Mouse (Mus musculus) bone marrow, adult 2 months (tissue): ENCODE results near the gene Pfdn2. TPM values are rescaled to one million over a fixed set of nuclear protein-coding genes. Genes with fewer than 3 reads are reported as not detected.
A peak's percentile ranks its signal among the peaks of the same experiment; 100 is the strongest.
"Not testable (repeated sequence)": the region's sequence is repeated elsewhere in the genome, so short reads cannot be mapped to it uniquely, and the experiment has no call there.

ENCODE experiments used
- H3K27ac ChIP-seq: fragments of 200-500 bp; 2 replicates; pipeline ENCODE4 v1.5.1; 2012; ENCODE audit warnings: low read depth, mild to moderate bottlenecking, control low read depth, inconsistent platforms, low read length; ENCODE audit not compliant: control insufficient read depth, poor library complexity, insufficient read depth
- H3K4me1 ChIP-seq: fragments of 200-500 bp; 2 replicates; pipeline ENCODE4 v1.6.1; 2011; ENCODE audit warnings: low read length; ENCODE audit not compliant: control insufficient read depth, insufficient read depth
- H3K4me3 ChIP-seq: fragments of 200-500 bp; replicated peaks from 2 replicates; pipeline ENCODE3; 2011; ENCODE audit warnings: mild to moderate bottlenecking, low read depth, low read length, control low read depth; ENCODE audit not compliant: control insufficient read depth
- CTCF ChIP-seq: fragments of 200-500 bp; IDR thresholded peaks from 2 replicates; pipeline ENCODE4 v1.5.1; 2011; ENCODE audit warnings: low read length, control low read depth; ENCODE audit not compliant: control insufficient read depth, insufficient read depth
- POLR2A ChIP-seq: fragments of 200-500 bp; IDR thresholded peaks from 2 replicates; pipeline ENCODE4 v1.6.1; 2011; ENCODE audit warnings: low read depth, mild to moderate bottlenecking, control low read depth, low read length, borderline replicate concordance; ENCODE audit not compliant: control insufficient read depth
- WGBS: fragments of 180-500 bp; shearing (Covaris S2); methylation state at CpG from one replicate; pipeline ENCODE4 v1.1.7; 2018; 5-methylcytosine and 5-hydroxymethylcytosine counted together
- polyA plus RNA-seq: library from polyadenylated mRNA; stranded (reverse); fragments of >200 nt; gene quantifications from 2 replicates; pipeline ENCODE4 v1.2.4, GENCODE M21; 2011; ENCODE audit warnings: low replicate concordance; ENCODE audit not compliant: missing spikeins, insufficient read depth, insufficient read length

Gene Pfdn2
- 73.2 and 94.4 TPM in 2 replicates for polyA plus RNA-seq

DNA sequence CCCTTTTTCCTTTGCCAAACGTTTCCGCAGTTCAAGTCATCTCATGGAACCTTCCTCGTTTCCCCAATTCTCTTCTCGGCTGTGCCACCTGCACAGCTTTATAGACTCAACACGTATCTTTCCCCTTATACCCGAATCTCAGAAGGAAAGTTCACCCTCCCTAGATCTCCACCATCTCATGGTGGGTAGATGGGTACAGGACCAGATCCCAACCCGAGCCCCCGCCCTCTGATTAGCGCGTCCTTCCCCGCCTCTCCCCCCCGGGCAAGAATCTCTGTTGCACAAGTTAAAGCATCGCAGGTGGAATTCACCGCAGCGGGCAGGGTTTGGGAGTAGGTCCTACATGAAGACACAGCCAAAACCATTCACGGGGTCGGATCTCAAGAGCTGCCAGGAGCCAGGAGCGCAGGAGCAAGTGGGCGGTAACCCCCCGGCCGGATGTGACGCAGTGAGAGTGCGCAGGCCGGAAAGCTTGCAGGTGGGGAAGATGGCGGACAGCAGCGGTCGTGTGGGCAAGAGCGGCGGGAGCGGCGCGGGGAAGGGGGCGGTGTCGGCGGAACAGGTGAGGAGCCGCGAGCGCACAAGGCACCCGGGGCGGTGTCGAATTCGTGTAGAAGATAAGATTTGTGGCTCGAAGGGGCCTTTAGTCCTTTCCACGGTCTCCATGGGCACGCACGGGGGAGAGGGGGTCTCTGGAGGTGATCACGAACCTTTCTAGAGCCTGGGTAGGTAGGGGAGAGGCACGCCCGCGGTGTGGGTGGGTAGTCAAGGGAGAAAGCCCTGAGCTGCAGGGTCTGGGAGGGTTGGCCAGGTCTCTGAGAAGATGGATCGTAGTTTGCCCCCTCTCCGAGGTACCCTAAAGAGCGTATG, at the start of gene Pfdn2, which contains the start of gene Nit1:
TSS of gene Pfdn2 (plus strand) at position 446 of the 870 bp plus-strand sequence.
TSS of gene Nit1 (minus strand) at position 422 of the 870 bp plus-strand sequence.
- no peak for TF ChIP-seq CTCF
- peak; percentile 90 for TF ChIP-seq POLR2A
- H3K4me1 ChIP-seq = no peaks in the 10 kb centered on the region; the same call in 1 of the 2 replicates
- H3K4me3 ChIP-seq = peak within 1 kb of the TSS; percentile 80
- WGBS = under 1% methylated on average over 53 of the region's 53 CpGs
- peak within 1 kb of the TSS; percentile 33; the same call in 1 of the 2 replicates for H3K27ac ChIP-seq

DNA sequence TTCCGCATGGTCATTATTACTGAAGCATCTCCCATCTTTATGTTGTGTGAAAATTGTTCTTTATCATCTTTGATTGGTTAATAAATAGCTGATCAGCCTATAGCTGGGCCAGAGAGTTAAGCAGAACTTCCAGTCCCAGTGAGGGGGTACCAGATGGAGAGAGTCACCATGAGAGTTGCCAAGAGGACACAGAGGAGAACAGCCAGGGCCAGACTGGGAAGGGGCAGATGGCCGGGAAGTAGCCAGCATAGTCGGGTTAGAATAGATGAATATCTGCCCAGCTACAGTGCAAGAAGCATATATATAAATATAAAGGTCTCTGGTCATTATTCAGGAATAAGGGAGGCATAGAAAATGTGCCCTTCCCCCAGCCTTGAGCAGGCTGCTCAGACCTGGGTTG, 47.2 kb upstream of the Pfdn2 start:
- Histone ChIP-seq H3K27ac (no peak overlapping the region), H3K4me1 (peaks cover 1% of the 10 kb centered on the region; the same call in 1 of the 2 replicates), H3K4me3 (no peak overlapping the region)
- TF ChIP-seq POLR2A = no peak
- no peak for TF ChIP-seq CTCF
- 82% methylated on average over 3 of the region's 3 CpGs for WGBS

DNA sequence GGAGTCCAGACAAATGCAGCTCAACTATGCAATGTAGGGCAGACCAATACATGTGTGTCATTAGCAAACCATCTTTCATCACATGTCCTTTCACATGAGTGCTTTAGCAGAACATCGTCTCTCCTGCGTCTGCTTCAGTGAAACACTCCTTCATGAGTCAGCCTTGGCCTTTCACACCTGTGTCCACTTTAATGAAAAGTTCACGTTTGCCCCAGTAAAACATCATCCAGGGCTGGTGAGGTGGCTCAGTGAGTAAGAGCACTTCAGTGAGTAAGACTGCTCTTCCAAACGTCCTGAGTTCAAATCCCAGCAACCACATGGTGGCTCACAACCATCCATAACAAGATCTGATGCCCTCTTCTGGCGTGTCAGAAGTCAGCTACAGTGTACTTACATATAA, 39.3 kb upstream of the Pfdn2 start:
- H3K4me1 ChIP-seq, H3K27ac ChIP-seq: not testable (repeated sequence)
- 69% methylated on average over 5 of the region's 5 CpGs for WGBS

DNA sequence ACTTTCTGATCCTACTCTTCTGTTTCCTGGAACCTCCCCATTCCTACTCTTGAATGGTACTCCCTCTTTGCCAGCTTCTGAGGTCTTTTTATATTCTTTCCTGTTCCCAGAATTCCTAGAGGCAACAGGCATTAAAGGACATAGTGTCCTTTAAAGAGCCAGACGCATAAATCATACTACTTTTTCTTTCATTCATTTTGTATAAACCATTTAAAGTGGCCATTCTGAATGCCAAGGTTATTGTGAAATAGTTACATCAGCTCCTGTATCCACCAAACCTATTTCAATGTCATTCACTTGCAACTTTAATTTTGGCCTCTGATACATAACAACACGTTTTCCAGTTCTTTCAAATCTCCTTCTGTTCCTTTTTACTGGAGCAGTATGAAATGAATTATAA, 36.1 kb upstream of the Pfdn2 start:
- 46% methylated on average over 2 of the region's 2 CpGs for WGBS
- no peak for TF ChIP-seq CTCF
- TF ChIP-seq POLR2A = no peak
- no peaks in the 10 kb centered on the region for H3K4me1 ChIP-seq
- H3K27ac ChIP-seq = no peak overlapping the region
- H3K4me3 ChIP-seq = no peak overlapping the region

More for the DNA sequence above, 39.3 kb upstream of the Pfdn2 start:
- not testable (repeated sequence) for H3K4me3 ChIP-seq

DNA sequence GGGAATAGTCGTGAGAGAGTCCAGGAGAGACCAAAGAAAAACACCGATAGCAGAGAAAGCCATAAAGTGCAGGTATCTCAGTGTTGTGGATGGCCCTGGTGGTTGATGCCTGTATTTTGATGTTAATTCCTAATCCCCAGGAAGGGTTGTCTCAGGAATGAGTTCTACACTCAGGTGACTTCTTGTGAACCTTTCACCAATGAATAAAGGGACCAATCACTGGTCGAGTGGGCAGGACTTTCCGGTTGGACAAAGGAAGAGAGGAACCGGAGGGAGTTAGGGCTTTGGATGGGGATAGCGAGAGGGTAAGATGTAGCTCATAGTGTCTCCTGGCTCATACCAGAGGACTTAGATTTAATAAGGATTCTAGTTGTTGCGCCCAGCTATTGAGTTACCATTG, 25.7 kb upstream of the Pfdn2 start:
- Histone ChIP-seq H3K4me3 (no peak overlapping the region), H3K27ac (no peak overlapping the region), H3K4me1 (no peaks in the 10 kb centered on the region)
- WGBS = 47% methylated on average over 7 of the region's 7 CpGs
- no peak for TF ChIP-seq POLR2A
- no peak for TF ChIP-seq CTCF

DNA sequence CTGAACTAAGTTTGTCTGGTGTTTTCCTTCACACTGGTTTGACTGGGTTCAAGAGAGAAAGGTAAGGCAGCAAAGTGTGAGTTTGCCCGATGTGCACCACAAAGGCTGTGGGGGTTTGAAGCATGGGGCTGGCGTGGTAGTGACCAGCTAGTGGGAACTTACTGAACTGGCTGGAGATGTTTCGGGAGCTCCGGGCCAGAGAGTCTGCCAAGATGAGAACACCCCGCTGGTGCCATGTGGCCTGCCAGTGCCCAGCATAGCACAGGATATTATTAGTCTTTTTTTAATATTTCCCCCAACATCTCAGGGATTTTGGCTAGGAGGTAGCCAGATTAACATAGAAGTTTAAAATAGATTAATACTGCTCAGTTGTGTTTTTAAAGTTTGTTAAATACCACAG, 25.3 kb upstream of the Pfdn2 start:
- no peak overlapping the region for H3K27ac ChIP-seq
- TF ChIP-seq POLR2A = no peak
- no peak for TF ChIP-seq CTCF
- no peaks in the 10 kb centered on the region for H3K4me1 ChIP-seq
- WGBS = 66% methylated on average over 5 of the region's 5 CpGs
- no peak overlapping the region for H3K4me3 ChIP-seq

DNA sequence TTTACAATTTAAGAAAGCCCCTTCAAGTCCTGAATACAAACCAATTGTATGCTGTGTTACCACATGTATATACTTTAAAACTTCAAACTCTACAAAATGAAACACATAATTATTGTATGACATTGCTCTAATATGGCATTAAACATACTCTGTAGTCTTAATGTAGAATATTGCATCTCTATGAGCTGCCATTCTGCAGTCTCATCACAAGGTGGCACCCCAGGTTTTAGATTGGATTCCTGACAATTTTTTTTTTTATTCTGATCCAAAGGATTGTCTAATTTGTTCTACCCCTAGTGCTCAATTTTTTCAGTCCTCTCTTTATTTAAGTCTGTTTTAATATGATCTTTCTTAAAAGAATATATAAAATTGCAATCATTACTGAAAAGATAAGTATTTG, 24.1 kb upstream of the Pfdn2 start:
- no peaks in the 10 kb centered on the region; the same call in 1 of the 2 replicates for H3K4me1 ChIP-seq
- no peak overlapping the region for H3K27ac ChIP-seq
- TF ChIP-seq POLR2A (no peak), CTCF (no peak)
- no peak overlapping the region for H3K4me3 ChIP-seq

DNA sequence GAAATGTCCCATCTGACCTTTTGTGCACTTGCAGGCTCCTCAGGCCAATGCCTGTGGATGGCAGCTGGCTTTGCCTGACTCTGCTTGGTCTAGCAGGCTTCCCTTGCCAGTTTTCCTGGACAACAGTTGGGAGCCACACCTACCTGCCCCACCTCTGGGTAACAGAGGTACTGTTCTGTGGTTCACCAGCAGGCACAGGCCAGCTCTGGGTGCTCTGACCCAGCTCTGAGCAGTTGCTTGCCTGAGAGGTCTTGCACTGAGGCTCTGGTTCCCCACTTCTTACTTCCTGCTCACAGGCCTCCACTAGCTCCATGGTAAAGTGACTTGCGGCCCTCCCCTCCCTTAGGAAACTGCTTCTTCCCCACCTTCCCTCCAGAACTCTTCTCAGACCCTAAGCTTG, 23.5 kb upstream of the Pfdn2 start:
- no peaks in the 10 kb centered on the region; the same call in 1 of the 2 replicates for H3K4me1 ChIP-seq
- no peak overlapping the region for H3K4me3 ChIP-seq
- TF ChIP-seq POLR2A (no peak), CTCF (no peak)
- no peak overlapping the region for H3K27ac ChIP-seq
- WGBS = 67% methylated on average over 1 of the region's 1 CpGs
